Mouse (Mus musculus): ENCODE measurements at regions not wholly inside any gene's neighbourhood (a gene's known extent, or its start where the extent isn't known, plus 50 kb on each side); places are given as distances from the start of the nearest gene placed in this dataset.

- H3K4me1 ChIP-seq (ENCODE audit: control insufficient read depth, insufficient read depth, low read length): no peaks in the 10 kb centered on the region
- no peak overlapping the region for H3K4me3 ChIP-seq (ENCODE audit: insufficient read depth, low read length)
- no peak for TF ChIP-seq POLR2A (IDR thresholded peaks at IDR 0.05; ENCODE audit: borderline replicate concordance, low read depth, low read length)
- no peak for TF ChIP-seq CTCF (IDR thresholded peaks at IDR 0.05; ENCODE audit: low read depth, low read length)
- H3K27ac ChIP-seq (ENCODE audit: insufficient read depth, low read depth, low read length): no peak overlapping the region
These were observed 350.9 kb downstream of the Med10 start for GRCm38 (mm10) chr13:70153062-70153461.

GRCm38 (mm10) chr13:70155596-70155995 lies 353.4 kb downstream of the Med10 start:
- TF ChIP-seq CTCF (IDR thresholded peaks at IDR 0.05; ENCODE audit: low read depth, low read length) (no peak), POLR2A (IDR thresholded peaks at IDR 0.05; ENCODE audit: borderline replicate concordance, low read depth, low read length) (no peak)
- Histone ChIP-seq H3K4me1 (ENCODE audit: control insufficient read depth, insufficient read depth, low read length) (no peaks in the 10 kb centered on the region), H3K27ac (ENCODE audit: insufficient read depth, low read depth, low read length) (no peak overlapping the region), H3K4me3 (ENCODE audit: insufficient read depth, low read length) (no peak overlapping the region)

GRCm38 (mm10) chr13:70156975-70157588 lies 354.9 kb downstream of the Med10 start:
- TF ChIP-seq CTCF (IDR thresholded peaks at IDR 0.05; ENCODE audit: low read depth, low read length) (no peak), POLR2A (IDR thresholded peaks at IDR 0.05; ENCODE audit: borderline replicate concordance, low read depth, low read length) (no peak)

GRCm38 (mm10) chr13:70159065-70159464 lies 356.9 kb downstream of the Med10 start:
- H3K27ac ChIP-seq (ENCODE audit: insufficient read depth, low read depth, low read length): no peak overlapping the region
- no peaks in the 10 kb centered on the region for H3K4me1 ChIP-seq (ENCODE audit: control insufficient read depth, insufficient read depth, low read length)
- TF ChIP-seq CTCF (IDR thresholded peaks at IDR 0.05; ENCODE audit: low read depth, low read length) (no peak), POLR2A (IDR thresholded peaks at IDR 0.05; ENCODE audit: borderline replicate concordance, low read depth, low read length) (no peak)
- H3K4me3 ChIP-seq (ENCODE audit: insufficient read depth, low read length): no peak overlapping the region

More at GRCm38 (mm10) chr13:70156975-70157588, 354.9 kb downstream of the Med10 start:
- Histone ChIP-seq H3K4me1 (ENCODE audit: control insufficient read depth, insufficient read depth, low read length) (no peaks in the 10 kb centered on the region), H3K4me3 (ENCODE audit: insufficient read depth, low read length) (no peak overlapping the region), H3K27ac (ENCODE audit: insufficient read depth, low read depth, low read length) (no peak overlapping the region)

- H3K4me1 ChIP-seq (ENCODE audit: control insufficient read depth, insufficient read depth, low read length): no peaks in the 10 kb centered on the region
- H3K4me3 ChIP-seq (ENCODE audit: insufficient read depth, low read length): no peak overlapping the region
- no peak for TF ChIP-seq CTCF (IDR thresholded peaks at IDR 0.05; ENCODE audit: low read depth, low read length)
- TF ChIP-seq POLR2A (IDR thresholded peaks at IDR 0.05; ENCODE audit: borderline replicate concordance, low read depth, low read length): no peak
- H3K27ac ChIP-seq (ENCODE audit: insufficient read depth, low read depth, low read length): no peak overlapping the region
These were observed 357.4 kb downstream of the Med10 start for GRCm38 (mm10) chr13:70159604-70160003.

GRCm38 (mm10) chr13:70162115-70162514 lies 359.9 kb downstream of the Med10 start:
- no peaks in the 10 kb centered on the region for H3K4me1 ChIP-seq (ENCODE audit: control insufficient read depth, insufficient read depth, low read length)
- no peak for TF ChIP-seq CTCF (IDR thresholded peaks at IDR 0.05; ENCODE audit: low read depth, low read length)
- H3K27ac ChIP-seq (ENCODE audit: insufficient read depth, low read depth, low read length): no peak overlapping the region
- no peak overlapping the region for H3K4me3 ChIP-seq (ENCODE audit: insufficient read depth, low read length)

- H3K4me1 ChIP-seq (ENCODE audit: control insufficient read depth, insufficient read depth, low read length): no peaks in the 10 kb centered on the region
- H3K4me3 ChIP-seq (ENCODE audit: insufficient read depth, low read length): no peak overlapping the region
- no peak overlapping the region for H3K27ac ChIP-seq (ENCODE audit: insufficient read depth, low read depth, low read length)
- TF ChIP-seq POLR2A (IDR thresholded peaks at IDR 0.05; ENCODE audit: borderline replicate concordance, low read depth, low read length) (no peak), CTCF (IDR thresholded peaks at IDR 0.05; ENCODE audit: low read depth, low read length) (no peak)
These were observed 363.5 kb downstream of the Med10 start for GRCm38 (mm10) chr13:70165511-70166225.

GRCm38 (mm10) chr13:70167747-70168146 lies 365.6 kb downstream of the Med10 start:
- no peak overlapping the region for H3K27ac ChIP-seq (ENCODE audit: insufficient read depth, low read depth, low read length)
- no peaks in the 10 kb centered on the region for H3K4me1 ChIP-seq (ENCODE audit: control insufficient read depth, insufficient read depth, low read length)
- no peak for TF ChIP-seq POLR2A (IDR thresholded peaks at IDR 0.05; ENCODE audit: borderline replicate concordance, low read depth, low read length)
- TF ChIP-seq CTCF (IDR thresholded peaks at IDR 0.05; ENCODE audit: low read depth, low read length): no peak
- H3K4me3 ChIP-seq (ENCODE audit: insufficient read depth, low read length): no peak overlapping the region

- Histone ChIP-seq H3K4me3 (ENCODE audit: insufficient read depth, low read length) (no peak overlapping the region), H3K27ac (ENCODE audit: insufficient read depth, low read depth, low read length) (no peak overlapping the region), H3K4me1 (ENCODE audit: control insufficient read depth, insufficient read depth, low read length) (no peaks in the 10 kb centered on the region)
- TF ChIP-seq POLR2A (IDR thresholded peaks at IDR 0.05; ENCODE audit: borderline replicate concordance, low read depth, low read length) (no peak), CTCF (IDR thresholded peaks at IDR 0.05; ENCODE audit: low read depth, low read length) (no peak)
These were observed 366.7 kb downstream of the Med10 start for GRCm38 (mm10) chr13:70168906-70169305.

- H3K27ac ChIP-seq (ENCODE audit: insufficient read depth, low read depth, low read length): no peak overlapping the region
- TF ChIP-seq CTCF (IDR thresholded peaks at IDR 0.05; ENCODE audit: low read depth, low read length) (no peak), POLR2A (IDR thresholded peaks at IDR 0.05; ENCODE audit: borderline replicate concordance, low read depth, low read length) (no peak)
- H3K4me1 ChIP-seq (ENCODE audit: control insufficient read depth, insufficient read depth, low read length): no peaks in the 10 kb centered on the region
- no peak overlapping the region for H3K4me3 ChIP-seq (ENCODE audit: insufficient read depth, low read length)
These were observed 374.9 kb downstream of the Med10 start for GRCm38 (mm10) chr13:70177066-70177465.
